14 mouse cellular contexts compared by ENCODE assay signal in genomic region chr7:122415904-122416303, GRCm38 (mm10).
DNase-seq lines count a peak whose midpoint lies in the region; ATAC-seq and TF ChIP-seq lines count a peak whose summit lies in the region.
"Had no signal": no experiment of that assay in that cellular context is flagged by ENCODE, and none has a peak within 500 bp of the region (broad histone marks: within the 10 kb centered on the region; RNA-seq: fewer than 3 reads in every experiment).

No protein-coding gene starts in this region.

- 0 out of 2 replicates have a peak, but pooled peaks have one; percentile 60 for ATAC-seq in hindbrain, embryonic 15.5 days (ENCODE audit: low FRiP score, low read depth)
- peak; percentile 25 for ATAC-seq in CD4-positive, CD25-positive, alpha-beta regulatory T cell, adult 4 months
- no peak for ATAC-seq in forebrain, embryonic 14.5 days
- ATAC-seq in midbrain, postnatal 0 days (ENCODE audit: low FRiP score), result no peak

- WGBS in hindbrain, embryonic 15.5 days, result 40% methylated on average over 12 of the region's 12 CpGs
- WGBS in hindbrain, embryonic 10.5 days, result 67% methylated on average over 12 of the region's 12 CpGs
- 67% methylated on average over 12 of the region's 12 CpGs for WGBS in forebrain, embryonic 14.5 days
- WGBS in midbrain, postnatal 0 days, result 48% methylated on average over 12 of the region's 12 CpGs

- H3K4me1 ChIP-seq in hindbrain, embryonic 15.5 days (replicated peaks), result peaks cover 9% of the 10 kb centered on the region
- 0 out of 2 replicates have a peak, but pooled peaks cover 2% of the 10 kb centered on the region for H3K4me1 ChIP-seq in hindbrain, embryonic 10.5 days (replicated peaks)
- no peaks in the 10 kb centered on the region for H3K4me1 ChIP-seq in forebrain, embryonic 14.5 days (ENCODE audit: control insufficient read depth, insufficient read depth, low read length)
- no peaks in the 10 kb centered on the region for H3K4me1 ChIP-seq in midbrain, postnatal 0 days (ENCODE audit: insufficient read depth, low read length)
- H3K4me1 ChIP-seq: heart, embryonic 13.5 days; midbrain, embryonic 12.5 days had no signal

- no peaks in the 10 kb centered on the region for H3K27me3 ChIP-seq in hindbrain, embryonic 15.5 days
- no peaks in the 10 kb centered on the region for H3K27me3 ChIP-seq in hindbrain, embryonic 10.5 days (ENCODE audit: insufficient read depth, poor library complexity, severe bottlenecking)
- H3K27me3 ChIP-seq in forebrain, embryonic 14.5 days (replicated peaks; ENCODE audit: control insufficient read depth, insufficient read depth, low read length), result no peaks in the 10 kb centered on the region
- no peaks in the 10 kb centered on the region for H3K27me3 ChIP-seq in midbrain, postnatal 0 days (ENCODE audit: insufficient read depth, low read length)
- H3K27me3 ChIP-seq: heart, embryonic 13.5 days; midbrain, embryonic 12.5 days had no signal

- H3K9ac ChIP-seq in hindbrain, embryonic 15.5 days, result no peak overlapping the region
- H3K9ac ChIP-seq in forebrain, embryonic 14.5 days (ENCODE audit: low read length), result no peak overlapping the region
- no peak overlapping the region for H3K9ac ChIP-seq in midbrain, postnatal 0 days (replicated peaks; ENCODE audit: low read length, poor library complexity, severe bottlenecking)
- H3K9ac ChIP-seq: heart, embryonic 13.5 days; midbrain, embryonic 12.5 days had no signal

- TF ChIP-seq CTCF in midbrain, postnatal 0 days (IDR thresholded peaks at IDR 0.05), result no peak

- no peaks in the 10 kb centered on the region for H3K36me3 ChIP-seq in hindbrain, embryonic 15.5 days
- no peaks in the 10 kb centered on the region for H3K36me3 ChIP-seq in hindbrain, embryonic 10.5 days
- H3K36me3 ChIP-seq in forebrain, embryonic 14.5 days (ENCODE audit: control insufficient read depth, insufficient read depth, low read length), result no peaks in the 10 kb centered on the region
- no peaks in the 10 kb centered on the region for H3K36me3 ChIP-seq in midbrain, postnatal 0 days (ENCODE audit: insufficient read depth, low read length)
- H3K36me3 ChIP-seq: heart, embryonic 13.5 days; midbrain, embryonic 12.5 days had no signal

- no peak overlapping the region for H3K4me3 ChIP-seq in hindbrain, embryonic 15.5 days
- H3K4me3 ChIP-seq in hindbrain, embryonic 10.5 days, result no peak overlapping the region
- H3K4me3 ChIP-seq in forebrain, embryonic 14.5 days (ENCODE audit: low read depth, low read length), result no peak overlapping the region
- H3K4me3 ChIP-seq in midbrain, postnatal 0 days (ENCODE audit: low read depth, low read length), result no peak overlapping the region
- H3K4me3 ChIP-seq: heart, embryonic 13.5 days; midbrain, embryonic 12.5 days had no signal

- 0 out of 2 replicates have a peak overlapping the region, but pooled peaks have one; percentile 4 for H3K4me2 ChIP-seq in hindbrain, embryonic 15.5 days
- no peak overlapping the region for H3K4me2 ChIP-seq in forebrain, embryonic 14.5 days (ENCODE audit: low read length)
- no peak overlapping the region for H3K4me2 ChIP-seq in midbrain, postnatal 0 days (ENCODE audit: low read depth, low read length, poor library complexity, severe bottlenecking)
- H3K4me2 ChIP-seq: heart, embryonic 13.5 days; midbrain, embryonic 12.5 days had no signal

- no peak for DNase-seq in hindbrain, embryonic 10.5 days (ENCODE audit: low spot score)
- peak; percentile 32 for DNase-seq in forebrain, embryonic 14.5 days (ENCODE audit: low spot score)
- DNase-seq in midbrain, postnatal 0 days (ENCODE audit: low spot score), result peak; percentile 42
- DNase-seq in retina, postnatal 1 day, result no peak
- no peak for DNase-seq in spleen, postnatal 14 days (ENCODE audit: low spot score in 2 of 2)
- DNase-seq: adrenal gland, adult 2 months; cerebellum, postnatal 25 days; kidney, adult 9 months; right cerebral cortex, postnatal 25 days; thymus, postnatal 4 days had no signal

- H3K9me3 ChIP-seq in hindbrain, embryonic 15.5 days, result no peaks in the 10 kb centered on the region
- no peaks in the 10 kb centered on the region for H3K9me3 ChIP-seq in hindbrain, embryonic 10.5 days
- no peaks in the 10 kb centered on the region for H3K9me3 ChIP-seq in forebrain, embryonic 14.5 days (replicated peaks; ENCODE audit: control insufficient read depth, low read length)
- no peaks in the 10 kb centered on the region for H3K9me3 ChIP-seq in midbrain, postnatal 0 days (ENCODE audit: low read length)
- H3K9me3 ChIP-seq: heart, embryonic 13.5 days; midbrain, embryonic 12.5 days had no signal

- H3K27ac ChIP-seq in hindbrain, embryonic 15.5 days (replicated peaks), result no peak overlapping the region
- no peak overlapping the region for H3K27ac ChIP-seq in hindbrain, embryonic 10.5 days
- H3K27ac ChIP-seq in forebrain, embryonic 14.5 days (ENCODE audit: low read depth, low read length), result no peak overlapping the region
- H3K27ac ChIP-seq in midbrain, postnatal 0 days (ENCODE audit: low read depth, low read length), result no peak overlapping the region
- H3K27ac ChIP-seq: heart, embryonic 13.5 days; midbrain, embryonic 12.5 days had no signal

Comparison
In these comparisons a context has a peak if more than half of its experiments do, and no peak if none do; other contexts are left out.
1. ATAC-seq: peak in hindbrain, embryonic 15.5 days (single experiment) and CD4-positive, CD25-positive, alpha-beta regulatory T cell, adult 4 months (single experiment); none in forebrain, embryonic 14.5 days (single experiment) and midbrain, postnatal 0 days (single experiment).
2. DNase-seq: peak in forebrain, embryonic 14.5 days (single experiment) and midbrain, postnatal 0 days (single experiment); none in hindbrain, embryonic 10.5 days (single experiment), retina, postnatal 1 day (single experiment) and spleen, postnatal 14 days (0 of 2).